Mouse (Mus musculus): ENCODE data around the gene Krt25. TPM values are rescaled to one million over a fixed set of nuclear protein-coding genes. Genes with fewer than 3 reads are reported as not detected.

Krt25 gene
- polyA plus RNA-seq, 1 experiment from 2014 or later, result 0.34 TPM

- H3K36me3 ChIP-seq, result no peaks in the 10 kb centered on the region
- H3K27ac ChIP-seq, result no peak overlapping the region
- no peak overlapping the region for H3K4me3 ChIP-seq
- ATAC-seq (ENCODE audit: insufficient number of reproducible peaks, insufficient read depth, low FRiP score, low TSS enrichment, low read depth), result no peak
- no peaks in the 10 kb centered on the region for H3K27me3 ChIP-seq
- H3K4me2 ChIP-seq, result no peak overlapping the region
- 54% methylated on average over 9 of the region's 9 CpGs for WGBS
- H3K4me1 ChIP-seq, result no peaks in the 10 kb centered on the region
- H3K9ac ChIP-seq, result no peak overlapping the region
- no peaks in the 10 kb centered on the region for H3K9me3 ChIP-seq
Observed at GRCm38 (mm10) chr11:99319127-99319526, 3.6 kb downstream of the Krt25 start.

DNA sequence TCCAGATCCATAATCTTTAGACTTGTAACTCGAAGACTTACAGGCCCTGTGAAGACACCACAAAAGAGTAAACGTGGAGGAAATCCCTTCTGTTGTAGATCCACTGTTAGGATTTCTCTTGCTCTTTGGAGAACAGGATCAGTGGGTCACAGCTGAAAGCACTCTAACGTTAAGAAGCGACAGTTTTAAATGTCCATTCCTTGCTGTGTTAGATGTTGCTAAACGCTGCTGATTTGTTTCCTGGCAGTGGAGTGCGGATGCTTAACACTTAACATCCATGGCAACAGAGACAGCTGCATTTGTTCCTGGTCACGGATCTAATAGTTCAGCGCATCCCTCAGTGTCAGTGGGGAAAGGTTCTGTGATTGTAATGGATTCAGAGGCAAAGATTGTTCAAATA lies 6.2 kb downstream of the Krt25 start:
- Histone ChIP-seq H3K4me1 (no peaks in the 10 kb centered on the region), H3K36me3 (no peaks in the 10 kb centered on the region), H3K27ac (no peak overlapping the region), H3K9me3 (no peaks in the 10 kb centered on the region), H3K4me3 (no peak overlapping the region), H3K9ac (no peak overlapping the region), H3K4me2 (no peak overlapping the region), H3K27me3 (no peaks in the 10 kb centered on the region)
- ATAC-seq (ENCODE audit: insufficient number of reproducible peaks, insufficient read depth, low FRiP score, low TSS enrichment, low read depth), result no peak
- WGBS, result 66% methylated on average over 8 of the region's 8 CpGs

DNA sequence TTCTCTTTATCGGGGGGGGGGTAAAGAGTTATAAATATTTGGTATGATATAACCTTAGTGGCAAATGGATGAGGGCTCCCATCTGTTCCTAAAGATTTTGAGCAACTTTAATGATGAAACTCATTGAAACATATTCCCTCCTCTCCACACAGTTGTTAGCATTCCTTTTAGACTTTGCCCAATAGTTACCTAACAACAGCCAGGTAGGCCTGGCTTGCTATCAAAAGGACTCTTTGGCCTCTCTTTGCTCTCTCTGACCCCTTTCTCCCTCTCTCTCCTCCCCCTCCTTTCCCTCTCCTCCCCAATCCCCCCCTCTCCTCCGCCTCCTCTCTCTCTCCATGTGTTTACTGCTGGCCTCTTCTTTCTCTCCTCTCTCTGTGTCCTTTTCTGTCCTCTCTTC lies 8.2 kb downstream of the Krt25 start:
- no peak overlapping the region for H3K4me2 ChIP-seq
- no peak overlapping the region for H3K4me3 ChIP-seq
- no peaks in the 10 kb centered on the region for H3K27me3 ChIP-seq
- H3K27ac ChIP-seq, result no peak overlapping the region
- no peak overlapping the region for H3K9ac ChIP-seq
- 88% methylated on average over 2 of the region's 2 CpGs for WGBS
- no peaks in the 10 kb centered on the region for H3K9me3 ChIP-seq
- no peaks in the 10 kb centered on the region for H3K4me1 ChIP-seq
- no peak for ATAC-seq (ENCODE audit: insufficient number of reproducible peaks, insufficient read depth, low FRiP score, low TSS enrichment, low read depth)
- H3K36me3 ChIP-seq, result no peaks in the 10 kb centered on the region

DNA sequence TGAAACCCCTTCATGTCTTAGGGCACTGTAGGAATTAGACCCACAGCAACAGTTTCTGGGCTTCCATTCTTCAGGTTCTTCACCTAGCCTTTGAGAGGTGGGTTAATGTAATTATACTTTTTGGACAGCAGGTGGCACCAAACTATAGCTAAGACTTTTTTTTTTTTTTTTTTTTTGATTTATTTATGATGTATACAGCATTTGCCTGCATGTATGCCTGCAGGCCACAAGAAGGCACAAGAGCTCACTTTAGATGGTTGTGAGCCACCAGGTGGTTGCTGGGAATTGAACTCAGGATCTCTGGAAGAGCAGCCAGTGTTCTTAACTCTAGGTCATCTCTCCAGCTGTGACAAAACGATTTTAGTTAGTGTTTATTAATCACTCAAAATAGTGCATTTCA lies 11.9 kb downstream of the Krt25 start:
- no peaks in the 10 kb centered on the region for H3K9me3 ChIP-seq
- H3K4me3 ChIP-seq, result no peak overlapping the region
- no peak overlapping the region for H3K9ac ChIP-seq
- H3K36me3 ChIP-seq, result no peaks in the 10 kb centered on the region
- 90% methylated on average over 1 of the region's 1 CpGs for WGBS
- no peaks in the 10 kb centered on the region for H3K4me1 ChIP-seq
- no peaks in the 10 kb centered on the region for H3K27me3 ChIP-seq
- no peak overlapping the region for H3K27ac ChIP-seq
- H3K4me2 ChIP-seq, result no peak overlapping the region
- ATAC-seq (ENCODE audit: insufficient number of reproducible peaks, insufficient read depth, low FRiP score, low TSS enrichment, low read depth), result no peak

GRCm38 (mm10) chr11:99307579-99307978 lies 15.2 kb downstream of the Krt25 start:
- no peak overlapping the region for H3K4me2 ChIP-seq
- H3K9ac ChIP-seq, result no peak overlapping the region
- no peaks in the 10 kb centered on the region for H3K4me1 ChIP-seq
- no peak overlapping the region for H3K4me3 ChIP-seq
- H3K27me3 ChIP-seq, result no peaks in the 10 kb centered on the region
- no peaks in the 10 kb centered on the region for H3K36me3 ChIP-seq
- 29% methylated on average over 2 of the region's 2 CpGs for WGBS
- H3K27ac ChIP-seq, result no peak overlapping the region
- no peak for ATAC-seq (ENCODE audit: insufficient number of reproducible peaks, insufficient read depth, low FRiP score, low TSS enrichment, low read depth)
- no peaks in the 10 kb centered on the region for H3K9me3 ChIP-seq

GRCm38 (mm10) chr11:99295039-99295438 lies 27.7 kb downstream of the Krt25 start:
- no peaks in the 10 kb centered on the region for H3K9me3 ChIP-seq
- WGBS, result 68% methylated on average over 5 of the region's 5 CpGs

GRCm38 (mm10) chr11:99292846-99293245 lies 29.9 kb downstream of the Krt25 start:
- ATAC-seq (ENCODE audit: insufficient number of reproducible peaks, insufficient read depth, low FRiP score, low TSS enrichment, low read depth), result no peak
- H3K9me3 ChIP-seq, result no peaks in the 10 kb centered on the region
- H3K4me2 ChIP-seq, result no peak overlapping the region
- no peak overlapping the region for H3K27ac ChIP-seq
- H3K36me3 ChIP-seq, result no peaks in the 10 kb centered on the region
- no peak overlapping the region for H3K9ac ChIP-seq
- no peak overlapping the region for H3K4me3 ChIP-seq
- no peaks in the 10 kb centered on the region for H3K4me1 ChIP-seq
- WGBS, result 57% methylated on average over 5 of the region's 5 CpGs
- no peaks in the 10 kb centered on the region for H3K27me3 ChIP-seq

More at GRCm38 (mm10) chr11:99295039-99295438, 27.7 kb downstream of the Krt25 start:
- no peak for ATAC-seq (ENCODE audit: insufficient number of reproducible peaks, insufficient read depth, low FRiP score, low TSS enrichment, low read depth)
- Histone ChIP-seq H3K36me3 (no peaks in the 10 kb centered on the region), H3K4me2 (no peak overlapping the region), H3K4me1 (no peaks in the 10 kb centered on the region), H3K27ac (no peak overlapping the region), H3K27me3 (no peaks in the 10 kb centered on the region), H3K4me3 (no peak overlapping the region), H3K9ac (no peak overlapping the region)

DNA sequence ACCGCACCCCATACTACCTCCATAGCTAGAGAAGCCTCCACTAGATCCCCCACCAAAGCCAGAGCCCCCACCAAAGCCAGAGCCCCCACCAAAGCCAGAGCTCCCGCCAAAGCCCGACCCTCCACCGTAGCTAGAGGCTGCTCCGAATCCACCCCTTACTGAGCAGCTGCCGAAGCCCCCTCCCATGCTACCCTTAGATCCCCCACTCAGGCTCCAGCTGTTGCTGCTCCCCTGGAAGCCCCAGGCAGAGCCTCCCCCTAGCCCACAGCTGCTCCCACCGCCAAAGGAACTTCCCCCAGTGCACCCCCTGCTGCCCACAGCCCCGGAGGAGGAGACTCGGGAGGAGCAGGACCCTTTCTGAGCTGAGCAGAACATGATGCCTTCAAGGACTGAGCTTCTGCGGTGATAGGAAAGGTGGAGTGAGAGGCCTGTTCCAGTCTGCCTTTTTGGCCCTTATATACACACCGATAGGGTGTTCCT lies 37.9 kb downstream of the Krt25 start, which contains the start of gene Krt24:
Krt24 (minus strand) TSS at position 430 of the 480 bp plus-strand sequence.
- Histone ChIP-seq H3K9ac (no peak within 1 kb of the TSS), H3K27ac (no peak within 1 kb of the TSS), H3K4me3 (no peak within 1 kb of the TSS), H3K27me3 (no peaks in the 10 kb centered on the region), H3K9me3 (no peaks in the 10 kb centered on the region), H3K36me3 (no peaks in the 10 kb centered on the region), H3K4me2 (0 out of 2 replicates have a peak within 1 kb of the TSS, but pooled peaks have one; percentile 14), H3K4me1 (peaks cover 10% of the 10 kb centered on the region)
- ATAC-seq (ENCODE audit: insufficient number of reproducible peaks, insufficient read depth, low FRiP score, low TSS enrichment, low read depth), result no peak
- WGBS, result 32% methylated on average over 11 of the region's 11 CpGs

- 78% methylated on average over 5 of the region's 5 CpGs for WGBS
- no peak for ATAC-seq (ENCODE audit: insufficient number of reproducible peaks, insufficient read depth, low FRiP score, low TSS enrichment, low read depth)
Observed at GRCm38 (mm10) chr11:99284011-99284410, 38.7 kb downstream of the Krt25 start.

GRCm38 (mm10) chr11:99283334-99283733 lies 39.4 kb downstream of the Krt25 start:
- no peak for ATAC-seq (ENCODE audit: insufficient number of reproducible peaks, insufficient read depth, low FRiP score, low TSS enrichment, low read depth)
- Histone ChIP-seq H3K36me3 (no peaks in the 10 kb centered on the region), H3K9me3 (no peaks in the 10 kb centered on the region), H3K27ac (no peak overlapping the region), H3K27me3 (no peaks in the 10 kb centered on the region), H3K4me3 (no peak overlapping the region), H3K4me1 (peaks cover 10% of the 10 kb centered on the region), H3K4me2 (no peak overlapping the region), H3K9ac (no peak overlapping the region)
- WGBS, result 58% methylated on average over 4 of the region's 4 CpGs

More at GRCm38 (mm10) chr11:99284011-99284410, 38.7 kb downstream of the Krt25 start:
- no peak overlapping the region for H3K9ac ChIP-seq
- H3K4me1 ChIP-seq, result peaks cover 10% of the 10 kb centered on the region
- no peak overlapping the region for H3K4me2 ChIP-seq
- H3K9me3 ChIP-seq, result no peaks in the 10 kb centered on the region
- no peak overlapping the region for H3K4me3 ChIP-seq
- H3K36me3 ChIP-seq, result no peaks in the 10 kb centered on the region
- no peaks in the 10 kb centered on the region for H3K27me3 ChIP-seq
- no peak overlapping the region for H3K27ac ChIP-seq

DNA sequence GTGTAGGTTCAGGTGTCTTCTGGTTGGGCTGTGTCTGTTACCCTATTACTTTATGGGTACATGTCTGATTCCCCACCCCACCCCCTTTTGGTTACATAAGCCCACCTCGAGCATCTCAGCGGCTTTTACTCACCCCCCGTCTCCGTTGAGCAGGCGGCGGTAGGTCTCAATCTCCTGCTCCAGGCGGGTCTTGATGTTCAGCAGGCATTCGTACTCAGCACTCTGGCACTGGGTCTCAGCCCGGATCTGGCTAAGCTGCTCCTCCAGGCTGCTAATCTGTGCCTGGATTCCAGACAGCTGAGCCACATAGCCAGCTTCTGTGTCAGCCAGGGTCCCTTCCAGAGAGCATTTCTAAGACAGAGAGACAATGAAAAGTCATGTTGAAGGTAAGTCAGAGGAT lies 41.6 kb downstream of the Krt25 start:
- Histone ChIP-seq H3K27me3 (no peaks in the 10 kb centered on the region), H3K36me3 (no peaks in the 10 kb centered on the region), H3K27ac (no peak overlapping the region), H3K9ac (no peak overlapping the region), H3K4me1 (peaks cover 14% of the 10 kb centered on the region), H3K4me3 (no peak overlapping the region), H3K9me3 (no peaks in the 10 kb centered on the region), H3K4me2 (no peak overlapping the region)
- ATAC-seq (ENCODE audit: insufficient number of reproducible peaks, insufficient read depth, low FRiP score, low TSS enrichment, low read depth), result no peak
- 72% methylated on average over 9 of the region's 9 CpGs for WGBS

GRCm38 (mm10) chr11:99279986-99280385 lies 42.8 kb downstream of the Krt25 start:
- Histone ChIP-seq H3K9ac (no peak overlapping the region), H3K4me1 (peaks cover 13% of the 10 kb centered on the region), H3K36me3 (no peaks in the 10 kb centered on the region), H3K4me3 (no peak overlapping the region), H3K27me3 (no peaks in the 10 kb centered on the region), H3K27ac (no peak overlapping the region), H3K4me2 (no peak overlapping the region), H3K9me3 (no peaks in the 10 kb centered on the region)
- WGBS, result 72% methylated on average over 5 of the region's 5 CpGs
- no peak for ATAC-seq (ENCODE audit: insufficient number of reproducible peaks, insufficient read depth, low FRiP score, low TSS enrichment, low read depth)
